Mouse (Mus musculus) hindbrain, postnatal 0 days (tissue): Measurements from ENCODE around the gene Irf3. TPM values are rescaled to one million over a fixed set of nuclear protein-coding genes. Genes with fewer than 3 reads are reported as not detected.

ENCODE experiments used
- ATAC-seq: fragments of 200-750 bp; cut with Nextera tagmentation; 2 replicates; pipeline ENCODE4 v1.8.0; 2017; ENCODE audit warnings: mild to moderate bottlenecking, moderate TSS enrichment, moderate library complexity
- DNase-seq: peaks from one replicate; pipeline ENCODE4 v3.0.0-alpha.2; 2015; ENCODE audit warnings: low spot score
- H3K27ac ChIP-seq: fragments of 300-500 bp; sonication (generic); 2 replicates; pipeline ENCODE4 v1.5.1; 2014; ENCODE audit warnings: mild to moderate bottlenecking
- H3K27me3 ChIP-seq: fragments of 300-500 bp; sonication (generic); 2 replicates; pipeline ENCODE4 v1.6.1; 2014; ENCODE audit warnings: low read length, mixed read lengths; ENCODE audit not compliant: insufficient read depth
- H3K36me3 ChIP-seq: fragments of 300-500 bp; sonication (generic); 2 replicates; pipeline ENCODE4 v1.6.1; 2014; ENCODE audit warnings: low read length, mixed read lengths; ENCODE audit not compliant: insufficient read depth
- H3K4me1 ChIP-seq: fragments of 300-500 bp; sonication (generic); 2 replicates; pipeline ENCODE4 v1.6.1; 2014; ENCODE audit warnings: antibody characterized with exemption, low read length, mixed read lengths; ENCODE audit not compliant: insufficient read depth
- H3K4me2 ChIP-seq: fragments of 300-500 bp; sonication (generic); 2 replicates; pipeline ENCODE4 v1.6.1; 2014; ENCODE audit warnings: low read depth, mild to moderate bottlenecking, low read length, moderate library complexity, mixed read lengths
- H3K4me3 ChIP-seq: fragments of 300-500 bp; sonication (generic); 2 replicates; pipeline ENCODE4 v1.5.1; 2014; ENCODE audit warnings: low read length
- H3K9ac ChIP-seq: fragments of 300-500 bp; sonication (generic); replicated peaks from 2 replicates; pipeline ENCODE4 v1.6.1; 2014; ENCODE audit warnings: mild to moderate bottlenecking, low read length, moderate library complexity, mixed read lengths
- H3K9me3 ChIP-seq: fragments of 300-500 bp; sonication (generic); 2 replicates; pipeline ENCODE4 v1.6.1; 2016; ENCODE audit warnings: low read length, mixed read lengths
- CTCF ChIP-seq: IDR thresholded peaks from 2 replicates; pipeline ENCODE4 v1.5.1; 2016; ENCODE audit warnings: antibody characterized with exemption, control low read depth, low read depth
- WGBS: fragments of 180-500 bp; shearing (Covaris S2); extraction: QIAGEN DNeasy Blood & Tissue Kit; methylation state at CpG from one replicate; pipeline ENCODE4 v1.1.7; 2014; 5-methylcytosine and 5-hydroxymethylcytosine counted together
- polyA plus RNA-seq: library from polyadenylated mRNA; unstranded; fragments of >200 nt; fragmentation: Nextera tagmentation; extraction: Ambion mirVana; gene quantifications from 2 replicates; pipeline ENCODE4 v1.2.1, GENCODE M21; 2015
- total RNA-seq: library from RNA; depleted of rRNA; stranded (reverse); fragments of >200 nt; gene quantifications from 2 replicates; pipeline ENCODE4 v1.2.3, GENCODE M21; 2014

Gene Irf3
- total and polyA plus RNA-seq, 2 experiments from 2014 or later: 33.7 to 48.6 TPM

DNA sequence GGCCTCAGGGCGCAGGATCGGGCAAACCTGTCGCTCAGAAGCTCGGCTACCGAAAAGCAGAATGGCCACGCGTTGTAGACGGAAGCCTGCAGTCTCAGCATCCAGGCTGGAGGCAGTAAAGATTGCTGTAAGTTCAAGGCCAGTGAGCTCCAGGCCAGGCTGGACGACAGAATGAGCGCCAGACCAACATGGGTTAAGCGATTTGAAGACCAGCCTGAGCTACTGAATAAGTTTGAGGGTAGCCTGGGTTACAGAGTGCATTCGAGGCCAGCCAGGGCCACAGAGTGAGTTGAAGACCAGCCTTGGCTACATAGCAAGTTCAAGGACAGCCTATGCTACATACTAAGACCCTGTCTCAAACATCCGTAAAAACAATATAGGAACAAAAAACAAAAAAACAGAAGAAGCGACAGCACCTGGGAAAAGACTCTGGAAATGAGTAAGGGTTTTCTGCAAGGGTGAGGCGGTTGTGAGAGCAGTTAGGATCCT is 536 bp downstream of the Irf3 start:
- Histone ChIP-seq H3K4me3 (peak overlapping the region; percentile 50), H3K27ac (peak overlapping the region; percentile 83), H3K36me3 (peaks cover 27% of the 10 kb centered on the region), H3K9me3 (no peaks in the 10 kb centered on the region), H3K9ac (peak overlapping the region; percentile 68), H3K4me2 (peak overlapping the region; percentile 81), H3K4me1 (peaks cover 5% of the 10 kb centered on the region; the same call in 1 of the 2 replicates), H3K27me3 (no peaks in the 10 kb centered on the region)
- TF ChIP-seq CTCF: no peak
- WGBS: 5% methylated on average over 15 of the region's 15 CpGs
- DNase-seq: no peak
- ATAC-seq: no peak

DNA sequence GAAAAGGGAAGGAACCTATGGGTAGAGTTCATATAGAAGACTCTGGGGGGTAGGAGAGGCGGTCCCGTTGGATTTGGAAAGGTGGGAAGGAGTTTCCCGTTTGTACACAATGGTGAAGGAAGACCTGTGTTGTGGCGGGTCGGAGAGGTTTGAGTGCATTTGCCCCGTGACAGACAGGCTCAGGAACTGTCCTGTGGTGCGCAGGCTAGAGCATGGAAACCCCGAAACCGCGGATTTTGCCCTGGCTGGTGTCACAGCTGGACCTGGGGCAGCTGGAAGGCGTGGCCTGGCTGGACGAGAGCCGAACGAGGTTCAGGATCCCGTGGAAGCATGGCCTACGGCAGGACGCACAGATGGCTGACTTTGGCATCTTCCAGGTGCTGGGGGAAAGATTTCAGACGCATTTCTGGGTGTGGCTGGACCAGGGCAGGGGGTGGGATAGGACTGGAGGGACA is 1.1 kb downstream of the Irf3 start, which contains the start of gene Bcl2l12:
Gene Bcl2l12, minus strand, starts transcription at position 212 of the 455 bp plus-strand sequence.
- Histone ChIP-seq H3K27me3 (no peaks in the 10 kb centered on the region), H3K36me3 (peaks cover 32% of the 10 kb centered on the region), H3K9ac (peak within 1 kb of the TSS; percentile 68), H3K4me3 (peak within 1 kb of the TSS; percentile 50), H3K9me3 (no peaks in the 10 kb centered on the region), H3K4me1 (peaks cover 5% of the 10 kb centered on the region; the same call in 1 of the 2 replicates), H3K4me2 (peak within 1 kb of the TSS; percentile 81), H3K27ac (peak within 1 kb of the TSS; percentile 83)
- TF ChIP-seq CTCF: no peak
- DNase-seq (peak; percentile 56), ATAC-seq (no peak)
- WGBS: 3% methylated on average over 18 of the region's 18 CpGs

DNA sequence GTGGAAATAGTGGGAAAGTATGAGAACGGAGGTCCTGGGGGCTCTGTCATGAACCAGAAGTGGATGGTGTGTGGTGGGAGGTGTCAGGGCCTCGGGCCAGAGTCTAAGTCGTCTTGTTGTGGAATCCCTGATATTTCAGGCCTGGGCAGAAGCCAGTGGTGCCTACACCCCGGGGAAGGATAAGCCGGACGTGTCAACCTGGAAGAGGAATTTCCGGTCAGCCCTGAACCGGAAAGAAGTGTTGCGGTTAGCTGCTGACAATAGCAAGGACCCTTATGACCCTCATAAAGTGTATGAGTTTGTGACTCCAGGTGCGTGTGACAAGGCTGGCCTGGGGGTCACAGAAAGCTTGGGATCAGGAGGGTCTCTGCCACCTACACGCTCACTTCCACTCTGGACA is 2.3 kb downstream of the Irf3 start:
- Histone ChIP-seq H3K27ac (no peak overlapping the region), H3K27me3 (no peaks in the 10 kb centered on the region), H3K9me3 (no peaks in the 10 kb centered on the region), H3K36me3 (peaks cover 43% of the 10 kb centered on the region), H3K4me3 (no peak overlapping the region), H3K4me1 (peaks cover 5% of the 10 kb centered on the region; the same call in 1 of the 2 replicates), H3K4me2 (no peak overlapping the region), H3K9ac (no peak overlapping the region)
- no peak for DNase-seq
- no peak for ATAC-seq
- 83% methylated on average over 11 of the region's 11 CpGs for WGBS
- no peak for TF ChIP-seq CTCF

DNA sequence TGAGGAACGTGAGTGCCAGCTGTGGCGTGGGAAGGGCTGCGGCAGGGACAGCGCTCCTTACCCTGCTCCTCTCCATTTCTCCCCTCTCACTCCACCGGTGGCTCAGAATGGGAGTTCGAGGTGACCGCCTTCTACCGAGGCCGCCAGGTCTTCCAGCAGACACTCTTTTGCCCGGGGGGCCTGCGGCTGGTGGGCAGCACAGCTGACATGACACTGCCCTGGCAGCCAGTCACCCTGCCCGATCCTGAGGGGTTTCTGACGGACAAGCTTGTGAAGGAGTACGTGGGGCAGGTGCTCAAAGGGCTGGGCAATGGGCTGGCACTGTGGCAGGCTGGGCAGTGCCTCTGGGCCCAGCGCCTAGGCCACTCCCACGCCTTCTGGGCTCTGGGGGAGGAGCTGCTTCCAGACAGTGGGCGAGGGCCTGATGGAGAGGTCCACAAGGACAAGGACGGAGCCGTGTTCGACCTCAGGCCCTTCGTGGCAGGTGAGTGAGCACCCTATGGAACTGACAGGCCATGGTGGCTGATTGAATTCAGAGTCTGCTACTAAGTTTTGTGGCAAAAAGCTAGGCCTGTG is 3.2 kb downstream of the Irf3 start:
- H3K4me1 ChIP-seq: peaks cover 5% of the 10 kb centered on the region; the same call in 1 of the 2 replicates
- DNase-seq (no peak), ATAC-seq (no peak)
- no peak overlapping the region for H3K27ac ChIP-seq
- H3K4me3 ChIP-seq: no peak overlapping the region
- no peak overlapping the region for H3K9ac ChIP-seq
- H3K4me2 ChIP-seq: no peak overlapping the region
- H3K27me3 ChIP-seq: no peaks in the 10 kb centered on the region
- 78% methylated on average over 21 of the region's 21 CpGs for WGBS
- no peaks in the 10 kb centered on the region for H3K9me3 ChIP-seq
- H3K36me3 ChIP-seq: peaks cover 49% of the 10 kb centered on the region
- no peak for TF ChIP-seq CTCF

DNA sequence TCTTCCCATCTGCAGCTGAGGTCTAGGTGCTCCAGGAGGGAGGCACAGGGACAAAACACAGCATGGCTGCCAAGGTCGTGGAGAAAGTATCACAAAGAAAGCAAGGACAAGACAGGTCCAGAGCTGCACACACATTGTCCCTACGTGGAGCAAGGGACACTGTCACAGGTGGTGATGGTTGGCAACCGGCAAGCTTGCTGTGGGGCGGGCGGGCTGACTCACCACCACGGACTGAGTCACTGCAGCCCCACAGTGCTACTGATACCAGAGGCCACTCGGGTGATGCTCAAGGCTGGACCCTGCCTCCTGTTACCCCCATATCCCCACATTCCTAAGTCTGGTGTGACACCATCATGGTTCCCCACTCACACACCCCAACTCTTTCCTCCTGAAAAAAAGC is 5.0 kb downstream of the Irf3 start:
- no peak for ATAC-seq
- Histone ChIP-seq H3K27ac (no peak overlapping the region), H3K9me3 (no peaks in the 10 kb centered on the region), H3K4me3 (no peak overlapping the region), H3K4me1 (peaks cover 5% of the 10 kb centered on the region; the same call in 1 of the 2 replicates), H3K9ac (no peak overlapping the region), H3K27me3 (no peaks in the 10 kb centered on the region), H3K4me2 (no peak overlapping the region), H3K36me3 (peaks cover 67% of the 10 kb centered on the region)
- TF ChIP-seq CTCF: no peak
- 87% methylated on average over 7 of the region's 7 CpGs for WGBS
- DNase-seq: no peak

DNA sequence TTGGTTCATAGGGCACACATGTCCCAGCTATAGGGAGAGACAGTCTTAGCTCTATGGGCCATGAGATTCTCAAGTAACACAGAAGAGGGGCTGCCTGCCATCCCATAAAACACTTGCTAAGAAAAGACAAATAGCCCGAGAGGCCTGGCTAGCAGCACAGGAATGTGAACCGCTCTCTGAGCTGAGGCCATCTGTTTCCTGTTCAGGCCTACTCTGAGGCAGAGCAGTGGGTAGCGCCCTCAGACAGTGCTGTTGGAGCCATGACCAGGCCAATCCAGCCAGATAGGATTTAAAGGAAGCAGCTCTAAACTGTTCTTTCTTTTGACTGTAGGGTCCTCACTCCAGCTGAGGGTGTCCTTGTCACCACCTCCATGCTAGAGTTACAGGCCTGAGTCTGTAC is 7.1 kb downstream of the Irf3 start:
- H3K9me3 ChIP-seq: no peaks in the 10 kb centered on the region
- peaks cover 75% of the 10 kb centered on the region for H3K36me3 ChIP-seq
- WGBS: 80% methylated on average over 3 of the region's 3 CpGs
- no peak for TF ChIP-seq CTCF
- no peak overlapping the region for H3K4me2 ChIP-seq
- H3K4me1 ChIP-seq: no peaks in the 10 kb centered on the region
- ATAC-seq (no peak), DNase-seq (no peak)
- no peak overlapping the region for H3K27ac ChIP-seq
- no peaks in the 10 kb centered on the region for H3K27me3 ChIP-seq
- no peak overlapping the region for H3K4me3 ChIP-seq
- H3K9ac ChIP-seq: no peak overlapping the region
